Mouse (Mus musculus) testis, adult 2 months (tissue): ENCODE results near the gene Mylk2. TPM values are rescaled to one million over a fixed set of nuclear protein-coding genes. Genes with fewer than 3 reads are reported as not detected.

Experiments
- H3K27ac ChIP-seq: fragments of 200-500 bp; 2 replicates; pipeline ENCODE4 v1.5.1; 2012; ENCODE audit warnings: low read depth, low read length; ENCODE audit not compliant: control insufficient read depth, insufficient read depth
- H3K27me3 ChIP-seq: fragments of 200-500 bp; 2 replicates; pipeline ENCODE4 v1.6.1; 2012; ENCODE audit warnings: mild to moderate bottlenecking, low read length, moderate library complexity; ENCODE audit not compliant: control insufficient read depth, insufficient read depth
- H3K36me3 ChIP-seq: fragments of 200-500 bp; 2 replicates; pipeline ENCODE4 v1.6.1; 2012; ENCODE audit warnings: mild to moderate bottlenecking, low read length; ENCODE audit not compliant: control insufficient read depth, insufficient read depth
- H3K4me1 ChIP-seq: fragments of 200-500 bp; 2 replicates; pipeline ENCODE4 v1.6.1; 2012; ENCODE audit warnings: low read length; ENCODE audit not compliant: control insufficient read depth, insufficient read depth
- H3K4me3 ChIP-seq: fragments of 200-500 bp; 2 replicates; pipeline ENCODE4 v1.5.1; 2012; ENCODE audit warnings: low read depth, mild to moderate bottlenecking, low read length, moderate library complexity, mixed read lengths; ENCODE audit not compliant: control insufficient read depth
- CTCF ChIP-seq: fragments of 200-500 bp; IDR thresholded peaks from 2 replicates; pipeline ENCODE4 v1.5.1; 2012; ENCODE audit warnings: low read depth, mild to moderate bottlenecking, inconsistent platforms, low read length, moderate library complexity; ENCODE audit not compliant: control insufficient read depth, insufficient read depth, insufficient replicate concordance
- POLR2A ChIP-seq: fragments of 200-500 bp; IDR thresholded peaks from 2 replicates; pipeline ENCODE4 v1.6.1; 2012; ENCODE audit warnings: low read depth, mild to moderate bottlenecking, inconsistent platforms, low read length, moderate library complexity; ENCODE audit not compliant: control insufficient read depth
- polyA plus RNA-seq: library from polyadenylated mRNA; depleted of rRNA; stranded (reverse); fragments of >200 nt; gene quantifications from 2 replicates; pipeline ENCODE4 v1.2.3, GENCODE M21; 2012

The Mylk2 gene
- polyA plus RNA-seq, 1 experiment = not detected

DNA sequence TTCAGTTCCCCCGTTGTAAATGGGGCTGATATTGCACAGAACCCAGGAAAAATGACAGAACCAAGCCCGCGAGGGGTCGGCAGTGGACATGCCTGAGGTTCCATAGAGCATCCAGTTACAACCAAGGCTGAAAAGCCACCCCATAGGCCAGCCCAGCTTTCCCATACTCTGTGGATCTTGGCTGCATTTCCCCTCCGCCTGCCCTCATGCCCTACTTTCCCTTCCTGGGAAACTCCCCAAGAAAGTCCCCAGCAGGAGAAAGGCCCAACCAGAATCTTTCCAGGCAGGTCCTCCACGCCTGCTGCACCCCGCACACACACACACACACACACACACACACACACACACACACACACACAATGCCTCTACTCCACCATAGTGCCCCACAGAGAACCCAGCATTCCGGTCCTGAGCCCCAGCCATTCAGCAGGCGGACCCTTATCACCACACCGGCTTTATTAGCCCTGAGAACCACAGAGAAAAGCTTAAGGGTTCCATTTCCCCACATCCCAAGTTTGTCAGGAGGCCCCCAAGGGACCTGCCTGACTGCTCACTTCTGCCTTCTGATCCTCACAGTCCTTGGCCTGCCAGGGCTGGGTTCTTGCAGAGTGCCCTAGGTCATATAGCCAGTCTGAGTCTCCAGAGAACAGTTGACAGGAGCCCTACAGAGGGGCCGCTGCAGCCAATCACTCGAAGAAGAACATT lies 20.5 kb downstream of the Mylk2 start:
- Histone ChIP-seq H3K27ac (peak overlapping the region; percentile 51), H3K4me3 (peak overlapping the region; percentile 72)

DNA sequence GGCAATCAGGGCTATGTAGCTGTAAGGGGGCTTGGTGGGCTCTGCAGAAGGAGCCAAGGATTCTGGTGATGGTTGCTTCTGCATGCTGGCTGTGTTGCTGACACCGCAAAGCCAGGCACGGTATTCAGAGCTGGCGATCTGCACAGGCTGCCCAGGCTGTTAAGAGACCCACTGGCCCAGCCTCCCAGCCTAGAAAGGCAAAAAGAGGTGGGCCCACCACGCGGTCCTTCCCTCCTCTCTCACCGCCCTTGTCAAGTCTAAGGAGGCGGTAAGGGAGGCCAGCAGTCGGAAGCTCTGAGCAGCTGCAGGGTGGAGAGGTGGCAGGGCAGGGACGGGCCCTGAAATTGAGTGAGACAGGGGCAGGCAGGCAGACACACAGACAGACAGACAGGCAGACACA lies 21.9 kb downstream of the Mylk2 start, which contains the start of gene Foxs1:
Gene Foxs1 (minus strand): TSS at position 161 of the 400 bp plus-strand sequence.
- Histone ChIP-seq H3K4me3 (peak within 1 kb of the TSS; percentile 72), H3K36me3 (no peaks in the 10 kb centered on the region), H3K4me1 (peaks cover 20% of the 10 kb centered on the region), H3K27me3 (no peaks in the 10 kb centered on the region), H3K27ac (peak within 1 kb of the TSS; percentile 35; the same call in 1 of the 2 replicates)
- no peak for TF ChIP-seq CTCF
- peak; percentile 66; the same call in 1 of the 2 replicates for TF ChIP-seq POLR2A

More for the DNA sequence above, 20.5 kb downstream of the Mylk2 start:
- no peaks in the 10 kb centered on the region for H3K36me3 ChIP-seq
- TF ChIP-seq CTCF (no peak), POLR2A (no peak)
- H3K27me3 ChIP-seq = no peaks in the 10 kb centered on the region
- peaks cover 20% of the 10 kb centered on the region for H3K4me1 ChIP-seq

DNA sequence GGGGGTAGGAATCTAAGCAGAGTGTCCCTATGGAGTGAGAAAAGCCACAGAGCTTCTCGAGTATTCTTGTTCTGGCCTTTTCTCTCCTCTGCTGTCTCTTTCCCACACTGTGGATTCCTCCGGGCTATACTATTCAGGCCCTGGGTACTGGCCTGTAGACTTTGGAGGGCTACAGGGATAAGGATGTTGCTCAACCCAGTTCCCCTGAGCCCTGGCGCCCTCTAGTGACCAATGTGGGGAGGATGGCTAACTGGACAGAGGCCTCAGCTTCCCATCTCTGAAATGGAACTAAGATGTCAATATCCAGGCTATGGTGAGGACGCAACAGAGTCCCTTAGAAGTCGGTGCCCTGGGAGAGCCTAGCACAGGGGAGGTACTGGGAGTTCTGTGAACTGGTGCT lies 22.5 kb downstream of the Mylk2 start:
- TF ChIP-seq CTCF = peak; percentile 76; the same call in 1 of the 2 replicates
- no peak for TF ChIP-seq POLR2A
- peaks cover 17% of the 10 kb centered on the region for H3K4me1 ChIP-seq
- H3K27ac ChIP-seq = no peak overlapping the region
- H3K27me3 ChIP-seq = no peaks in the 10 kb centered on the region
- no peak overlapping the region for H3K4me3 ChIP-seq
- no peaks in the 10 kb centered on the region for H3K36me3 ChIP-seq

DNA sequence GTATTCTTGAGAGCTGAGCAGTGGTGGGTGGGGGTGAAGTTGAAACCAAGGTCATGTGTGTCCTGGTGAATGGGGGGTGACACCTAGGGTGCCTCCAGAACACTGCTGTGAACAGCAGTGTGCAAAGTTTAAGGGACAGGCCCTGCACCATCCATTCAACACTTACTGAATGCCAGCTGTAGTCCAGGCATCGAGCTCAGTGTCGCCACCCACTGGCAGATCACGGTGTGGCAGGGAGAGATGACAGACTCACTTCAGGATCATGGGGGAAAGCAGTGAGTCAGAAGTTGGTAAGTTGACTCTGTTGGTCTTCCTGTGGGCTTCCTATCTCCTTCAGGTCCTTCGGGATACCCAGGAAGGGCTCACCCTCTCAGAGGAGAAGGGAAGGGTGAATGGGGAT lies 28.7 kb downstream of the Mylk2 start:
- TF ChIP-seq CTCF (peak; percentile 98), POLR2A (no peak)
- H3K4me3 ChIP-seq = no peak overlapping the region
- no peak overlapping the region for H3K27ac ChIP-seq
- H3K27me3 ChIP-seq = no peaks in the 10 kb centered on the region
- H3K4me1 ChIP-seq = peaks cover 13% of the 10 kb centered on the region
- H3K36me3 ChIP-seq = no peaks in the 10 kb centered on the region

DNA sequence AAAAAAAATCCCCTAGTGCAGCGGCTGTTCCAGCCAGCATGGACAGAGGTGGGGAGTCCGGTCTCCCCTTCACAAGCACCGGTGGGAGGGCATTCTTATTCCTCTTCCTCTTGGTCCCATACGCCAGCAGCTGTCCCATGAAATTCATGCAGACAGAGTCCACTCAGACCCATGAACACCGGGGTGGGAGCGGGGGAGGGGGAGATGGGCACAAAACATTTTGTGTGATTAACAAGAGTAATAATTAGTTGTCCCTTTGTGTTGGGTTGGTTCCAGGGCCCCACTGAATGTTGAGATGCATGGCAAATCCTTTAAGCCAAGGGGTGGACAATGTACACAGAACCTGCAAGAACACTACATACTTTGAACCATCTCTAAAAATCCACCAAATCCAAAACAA lies 30.0 kb downstream of the Mylk2 start:
- Histone ChIP-seq H3K36me3 (no peaks in the 10 kb centered on the region), H3K27ac (no peak overlapping the region), H3K27me3 (no peaks in the 10 kb centered on the region), H3K4me1 (peaks cover 13% of the 10 kb centered on the region), H3K4me3 (no peak overlapping the region)
- no peak for TF ChIP-seq POLR2A
- TF ChIP-seq CTCF = no peak

DNA sequence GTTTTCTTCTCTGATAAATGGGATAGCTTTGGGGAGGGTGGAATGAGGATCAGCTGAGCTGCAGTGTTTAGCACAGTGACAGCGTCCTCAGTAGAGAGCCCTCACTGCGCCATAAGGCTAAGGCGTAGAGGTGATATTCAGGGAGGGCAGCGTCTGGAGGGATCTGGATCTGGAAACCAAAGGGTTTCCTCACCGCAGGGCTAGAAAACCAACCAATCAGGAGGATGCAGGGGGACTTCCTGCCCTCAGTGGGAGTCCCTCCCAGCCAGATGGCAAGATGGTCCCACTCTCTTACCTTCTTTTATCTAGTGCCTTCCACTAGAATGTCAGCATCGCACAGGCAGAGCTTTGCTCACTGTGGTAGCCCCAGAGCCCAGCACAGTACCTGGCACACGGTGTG lies 30.6 kb downstream of the Mylk2 start:
- TF ChIP-seq POLR2A = no peak
- no peak for TF ChIP-seq CTCF
- Histone ChIP-seq H3K27me3 (no peaks in the 10 kb centered on the region), H3K36me3 (no peaks in the 10 kb centered on the region), H3K4me3 (no peak overlapping the region), H3K4me1 (peaks cover 13% of the 10 kb centered on the region), H3K27ac (no peak overlapping the region)

DNA sequence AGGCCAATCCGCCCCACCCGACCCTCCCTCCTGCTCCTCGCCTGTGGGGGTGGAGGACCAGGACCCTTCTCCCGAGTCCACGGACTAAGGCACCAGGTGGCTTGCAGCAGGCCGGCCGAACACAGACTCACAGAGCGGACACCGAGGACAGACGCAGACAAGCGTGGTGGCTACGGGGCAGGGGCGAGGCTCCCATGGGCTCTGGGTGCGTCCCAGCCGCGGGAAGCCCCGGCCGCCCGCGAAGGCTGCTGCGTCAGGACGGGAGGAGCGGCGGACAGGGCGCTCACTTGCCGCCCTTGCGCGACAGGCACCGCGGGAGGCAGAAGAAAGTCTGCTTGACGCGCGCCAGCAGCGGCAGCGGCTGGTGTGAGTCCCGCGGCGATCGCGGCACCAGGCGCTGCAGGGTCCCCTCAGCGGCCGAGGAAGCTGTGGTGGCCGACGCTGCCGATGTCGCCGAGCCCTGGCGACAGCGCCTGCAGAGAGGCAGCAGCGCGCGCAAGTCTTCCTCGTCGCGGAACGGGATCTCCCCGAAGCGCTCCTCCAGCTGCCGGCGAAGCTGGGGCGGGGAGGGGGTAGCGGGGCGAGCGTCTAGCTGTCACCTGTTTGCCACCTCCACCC lies 31.9 kb downstream of the Mylk2 start:
- TF ChIP-seq CTCF = no peak
- no peak for TF ChIP-seq POLR2A
- Histone ChIP-seq H3K27me3 (no peaks in the 10 kb centered on the region), H3K27ac (no peak overlapping the region), H3K36me3 (no peaks in the 10 kb centered on the region), H3K4me3 (peak overlapping the region; percentile 46), H3K4me1 (peaks cover 13% of the 10 kb centered on the region)
